Mouse (Mus musculus): ENCODE data around the gene Ptpdc1. TPM values are rescaled to one million over a fixed set of nuclear protein-coding genes. Genes with fewer than 3 reads are reported as not detected.

The Ptpdc1 gene
- polyA plus RNA-seq (2021; fragmentation: Nextera tagmentation), result 4.7 and 9.2 TPM in 2 replicates
- long read RNA-seq, experiment 1, full-length matches to known transcripts, result 13 of 26 reads
- long read RNA-seq, experiment 1, partial matches to known transcripts, result 5 of 26 reads
- long read RNA-seq, experiment 1, other reads (novel, unspliced or antisense), result 8 of 26 reads
- long read RNA-seq, experiment 2, partial matches to known transcripts, result 0 of 6 reads
- long read RNA-seq, experiment 2, other reads (novel, unspliced or antisense), result 6 of 6 reads

DNA sequence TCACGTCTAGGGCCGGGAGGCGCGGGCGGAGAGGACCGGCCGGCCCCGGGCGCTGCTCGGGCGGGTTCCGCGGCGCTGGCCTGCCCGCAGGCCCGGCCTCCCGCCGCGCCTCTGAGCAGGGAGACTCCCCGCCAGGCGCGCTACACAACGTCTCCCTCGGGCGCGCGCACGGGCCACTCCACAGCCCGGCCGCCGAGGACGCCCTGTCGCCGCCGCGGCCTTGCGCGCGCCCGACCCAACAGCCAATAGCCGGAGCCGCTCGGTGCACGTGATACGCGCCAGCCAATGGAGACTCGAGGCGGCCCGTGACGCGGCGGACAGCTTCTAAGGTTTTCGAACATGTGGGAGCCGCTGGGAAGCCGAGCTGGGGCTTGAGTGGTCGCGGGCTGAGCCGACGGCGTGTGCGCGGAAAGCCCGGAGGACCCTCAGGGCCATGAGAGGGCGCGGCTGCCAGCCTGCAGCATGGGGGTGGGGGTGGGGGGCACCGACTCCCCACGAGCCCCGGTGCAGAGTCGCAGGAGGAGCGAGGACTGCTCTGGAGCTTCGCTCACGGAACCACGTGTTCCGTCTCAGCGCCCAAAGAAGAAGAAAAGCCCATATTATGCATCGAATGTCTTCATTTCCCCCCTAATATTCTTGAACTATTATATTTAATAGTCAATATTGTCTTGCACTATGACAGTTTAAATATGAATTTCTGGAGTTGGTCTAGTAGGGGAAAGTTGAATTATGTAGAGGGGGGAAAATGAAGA, at the start of gene Ptpdc1:
Gene Ptpdc1 (minus strand): TSS at position 232 of the 752 bp plus-strand sequence.

DNA sequence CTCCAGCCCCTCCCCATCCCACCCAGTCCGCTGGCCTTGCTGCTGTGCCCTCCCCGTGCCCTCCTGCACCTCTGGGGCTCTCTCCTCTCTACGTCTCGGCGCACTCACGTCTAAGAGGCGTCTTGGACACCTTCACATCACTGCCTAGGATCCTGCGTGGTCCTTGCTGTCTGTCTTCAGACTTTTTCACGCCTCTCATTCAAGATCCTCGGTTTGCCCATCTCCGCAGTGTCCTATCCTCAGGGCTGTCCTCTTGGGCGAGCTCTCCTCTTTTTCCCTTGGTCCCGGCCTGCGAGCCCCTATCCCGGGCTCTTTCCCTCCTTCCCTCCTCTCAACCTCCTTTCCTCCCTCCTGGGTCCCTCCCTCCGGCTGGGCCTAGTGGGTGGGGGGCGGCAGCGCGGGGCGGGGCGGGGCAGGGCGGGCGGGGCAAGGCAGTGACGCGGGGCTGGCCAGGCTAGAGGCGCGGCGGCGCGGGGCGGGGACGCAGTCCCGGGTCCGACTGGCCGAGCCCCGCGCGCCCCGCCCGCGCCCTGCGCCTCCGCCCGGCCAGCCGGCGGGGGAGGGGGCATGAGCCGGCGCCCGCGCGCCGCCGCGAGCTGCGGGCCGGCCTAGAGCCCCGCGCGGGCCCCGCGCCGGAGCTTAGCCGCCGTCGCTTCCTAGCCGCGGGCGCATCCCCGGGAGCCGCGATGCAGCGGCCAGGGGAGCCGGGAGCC, 37.1 kb upstream of the Ptpdc1 start, which contains the start of gene Barx1:
Gene Barx1 (plus strand): TSS at position 568 of the 713 bp plus-strand sequence.

Other genes with a start within 250 kb of the Ptpdc1 start
- 7.1 and 16.2 TPM in 2 replicates for gene Zfp169, start 112.2 kb downstream of the Ptpdc1 start, polyA plus RNA-seq (2021; fragmentation: Nextera tagmentation)
- gene A830005F24Rik, start 112.1 kb downstream of the Ptpdc1 start, polyA plus RNA-seq (2021; fragmentation: Nextera tagmentation), result 2.2 and 3.7 TPM in 2 replicates
- gene Barx1, start 37.3 kb upstream of the Ptpdc1 start, polyA plus RNA-seq (2021; fragmentation: Nextera tagmentation), result not detected in 2 replicates
- 1.4 and 2.3 TPM in 2 replicates for gene Phf2, start 245.5 kb upstream of the Ptpdc1 start, polyA plus RNA-seq (2021; fragmentation: Nextera tagmentation)

All from left cerebral cortex, adult 6 months (tissue).